Mouse (Mus musculus) layer of hippocampus, adult 8-10 months (tissue): ENCODE results near the gene Bcl3. TPM values are rescaled to one million over a fixed set of nuclear protein-coding genes. Genes with fewer than 3 reads are reported as not detected.

ENCODE experiments used
- DNase-seq, 2 experiments: peaks; one replicate each; pipeline ENCODE4 v3.0.0; 2022; ENCODE audit warnings: low spot score in 2 of 2
- total RNA-seq, 4 experiments: library from RNA; stranded (reverse); gene quantifications; 2 replicates each; pipeline ENCODE4 v1.2.4; 2022

Gene Bcl3
- total RNA-seq, 4 experiments from 2014 or later: 0.75 to 11.9 (median 2.3) TPM

DNA sequence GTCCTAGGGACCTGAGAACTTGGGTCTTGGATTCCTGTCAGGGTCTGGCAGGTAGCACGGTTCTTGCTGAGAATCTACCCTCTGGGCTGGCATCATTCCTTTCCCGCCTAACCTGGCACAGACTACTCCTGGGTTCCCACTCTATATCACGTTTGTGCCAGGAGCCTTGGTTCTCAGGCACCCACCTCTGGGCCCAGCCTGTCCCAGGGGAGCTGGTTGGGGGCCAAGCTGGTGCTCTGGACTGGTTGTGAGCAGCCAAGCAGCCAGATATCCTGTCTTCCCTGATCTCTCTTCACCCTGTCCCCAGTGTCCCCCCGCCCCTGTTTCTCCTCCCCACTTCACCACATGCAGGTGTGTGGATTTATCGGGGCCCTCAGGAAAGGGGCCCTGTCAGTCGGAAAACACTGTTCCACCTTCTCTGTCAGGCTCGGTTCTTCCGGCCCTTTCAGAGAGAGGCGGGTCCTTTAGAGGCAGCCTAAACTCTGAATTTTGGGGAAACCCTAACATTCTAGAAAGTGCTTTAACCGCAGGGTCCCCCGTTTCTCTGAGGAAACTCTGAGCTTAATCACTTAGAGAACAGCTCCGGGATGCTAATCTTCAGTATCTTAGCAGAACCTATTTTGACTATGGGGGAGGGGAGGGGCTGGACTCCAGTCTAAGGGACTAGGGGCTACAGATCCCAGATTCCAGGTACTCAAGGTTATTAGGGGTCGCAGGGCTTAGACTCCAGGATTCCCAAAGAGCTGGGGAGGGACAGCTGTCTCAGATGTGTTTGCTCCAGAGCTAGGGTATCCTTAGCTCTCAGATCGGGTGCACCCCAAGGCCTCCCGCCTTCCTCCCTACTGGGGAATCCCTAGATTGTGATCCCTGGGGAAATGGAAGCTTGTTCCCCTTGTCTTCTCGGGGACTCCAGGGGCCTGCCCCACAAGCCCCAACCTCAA, 52.9 kb downstream of the Bcl3 start:
- DNase-seq: no peak

GRCm38 (mm10) chr7:19769001-19769400, 53.6 kb downstream of the Bcl3 start:
- no peak for DNase-seq

GRCm38 (mm10) chr7:19768251-19768650, 54.3 kb downstream of the Bcl3 start:
- DNase-seq: no peak

DNA sequence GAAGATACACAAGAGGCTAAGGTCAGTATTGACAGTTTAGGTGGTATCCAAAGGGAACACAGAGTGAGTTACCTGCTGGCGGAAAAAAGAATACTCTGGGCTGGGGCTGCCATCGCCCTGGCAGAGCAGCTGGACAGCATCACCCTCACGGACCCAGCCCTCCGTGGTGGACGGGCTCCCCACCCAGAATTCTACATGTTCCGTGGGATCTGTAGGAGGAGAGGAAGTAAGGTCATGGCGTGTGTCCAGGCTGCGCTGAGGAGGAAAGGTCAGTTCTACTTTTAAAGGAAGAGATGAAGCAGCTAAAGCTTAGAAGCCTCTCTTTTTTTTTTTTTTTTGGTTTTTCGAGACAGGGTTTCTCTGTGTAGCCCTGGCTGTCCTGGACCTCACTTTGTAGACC, 58.0 kb downstream of the Bcl3 start:
- DNase-seq: no peak

GRCm38 (mm10) chr7:19763829-19764477, 58.6 kb downstream of the Bcl3 start:
- no peak for DNase-seq

GRCm38 (mm10) chr7:19762283-19762682, 60.3 kb downstream of the Bcl3 start:
- no peak for DNase-seq

GRCm38 (mm10) chr7:19760021-19760420, 62.5 kb downstream of the Bcl3 start:
- DNase-seq: no peak

GRCm38 (mm10) chr7:19758623-19759022, 63.9 kb downstream of the Bcl3 start:
- no peak for DNase-seq

Other genes starting within 250 kb of the Bcl3 start
- gene Zfp296, start 245.5 kb downstream of the Bcl3 start, total RNA-seq: 1 to 10 TPM in 2 of 4 experiments, under 1 TPM in 2; 0.90 to 1.3 (median 1.0) TPM
- 10 to 100 TPM; 43.4 to 54.4 (median 49.2) TPM for gene Gemin7, start 245.2 kb downstream of the Bcl3 start, total RNA-seq
- 100 to 1,000 TPM in 2 of 4 experiments, 10 to 100 TPM in 2; 96.9 to 109 (median 101) TPM for gene Clasrp, start 218.3 kb downstream of the Bcl3 start, total RNA-seq
- 10 to 100 TPM in 2 of 4 experiments, 1 to 10 TPM in 2; 8.3 to 11.2 (median 10.5) TPM for gene Relb, start 193.3 kb downstream of the Bcl3 start, total RNA-seq
- gene Clptm1, start 157.7 kb downstream of the Bcl3 start, total RNA-seq: 100 to 1,000 TPM; 140 to 150 (median 146) TPM
- gene Apoc2, start 144.8 kb downstream of the Bcl3 start, total RNA-seq: under 1 TPM in 1 of 4 experiments, not detected in 3; 0.66 TPM
- not detected for gene Gm44805, start 141.3 kb downstream of the Bcl3 start, total RNA-seq
- gene Apoc4, start 141.3 kb downstream of the Bcl3 start, total RNA-seq: 1 to 10 TPM in 1 of 4 experiments, not detected in 3; 1.2 TPM
- 10 to 100 TPM in 1 of 4 experiments, 1 to 10 TPM in 3; 5.3 to 10.7 (median 6.0) TPM for gene Apoc1, start 130.1 kb downstream of the Bcl3 start, total RNA-seq
- gene Apoe, start 123.6 kb downstream of the Bcl3 start, total RNA-seq: 1,000 to 10,000 TPM; 1,861 to 4,366 (median 2,827) TPM
- gene Tomm40, start 107.3 kb downstream of the Bcl3 start, total RNA-seq: 100 to 1,000 TPM; 104 to 112 (median 109) TPM
- 1 to 10 TPM; 5.7 to 8.2 (median 7.0) TPM for gene Nectin2, start 72.3 kb downstream of the Bcl3 start, total RNA-seq
- 10 to 100 TPM; 11.0 to 15.2 (median 13.2) TPM for gene Bcam, start 51.8 kb downstream of the Bcl3 start, total RNA-seq
- not detected for gene Cblc, start 26.0 kb downstream of the Bcl3 start, total RNA-seq
- 1 to 10 TPM; 1.5 to 2.6 (median 2.2) TPM for gene Gm19345, start 29.2 kb upstream of the Bcl3 start, total RNA-seq
- gene Ceacam16, start 38.5 kb upstream of the Bcl3 start, total RNA-seq: not detected
- gene Ceacam19, start 65.2 kb upstream of the Bcl3 start, total RNA-seq: not detected
- gene Pvr, start 98.4 kb upstream of the Bcl3 start, total RNA-seq: 10 to 100 TPM; 12.5 to 16.1 (median 13.8) TPM
- gene Igsf23, start 128.0 kb upstream of the Bcl3 start, total RNA-seq: under 1 TPM in 1 of 4 experiments, not detected in 3; 0.20 TPM
- not detected for gene Ceacam20, start 142.6 kb upstream of the Bcl3 start, total RNA-seq
- not detected for gene Nlrp9b, start 168.7 kb upstream of the Bcl3 start, total RNA-seq